Mouse (Mus musculus) cerebellum, adult 2 months (tissue): ENCODE data around the gene Prmt7. TPM values are rescaled to one million over a fixed set of nuclear protein-coding genes. Genes with fewer than 3 reads are reported as not detected.

Source experiments
- DNase-seq, 2 experiments: peaks; one replicate each; pipeline ENCODE4 v3.0.0; 2021
- H3K27ac ChIP-seq: fragments of 200-500 bp; 2 replicates; pipeline ENCODE4 v1.5.1; 2012; ENCODE audit warnings: low read length, control low read depth, inconsistent platforms; ENCODE audit not compliant: insufficient read depth
- H3K27me3 ChIP-seq: fragments of 200-500 bp; 2 replicates; pipeline ENCODE4 v1.6.1; 2012; ENCODE audit warnings: inconsistent platforms, mild to moderate bottlenecking, low read length, moderate library complexity; ENCODE audit not compliant: control insufficient read depth, insufficient read depth
- H3K4me1 ChIP-seq: fragments of 200-500 bp; 2 replicates; pipeline ENCODE4 v1.6.1; 2011; ENCODE audit warnings: low read length; ENCODE audit not compliant: control insufficient read depth, insufficient read depth
- H3K4me3 ChIP-seq: fragments of 200-500 bp; replicated peaks from 2 replicates; pipeline ENCODE3; 2011; ENCODE audit warnings: mild to moderate bottlenecking, low read depth, low read length, control low read depth; ENCODE audit not compliant: insufficient read depth
- CTCF ChIP-seq: fragments of 200-500 bp; IDR thresholded peaks from 2 replicates; pipeline ENCODE4 v1.5.1; 2011; ENCODE audit warnings: low read depth, mild to moderate bottlenecking, control low read depth, low read length, moderate library complexity, borderline replicate concordance; ENCODE audit not compliant: insufficient read depth
- POLR2A ChIP-seq: fragments of 200-500 bp; IDR thresholded peaks from 2 replicates; pipeline ENCODE4 v1.6.1; 2011; ENCODE audit warnings: low read length, control low read depth, borderline replicate concordance; ENCODE audit not compliant: insufficient read depth
- WGBS: fragments of 180-500 bp; shearing (Covaris S2); methylation state at CpG from one replicate; pipeline ENCODE4 v1.1.7; 2018; 5-methylcytosine and 5-hydroxymethylcytosine counted together
- polyA plus RNA-seq: library from polyadenylated mRNA; depleted of rRNA; stranded (reverse); fragments of >200 nt; gene quantifications from 2 replicates; pipeline ENCODE4 v1.2.3, GENCODE M21; 2012

Gene Prmt7
- polyA plus RNA-seq, 1 experiment, result 36.1 TPM

GRCm38 (mm10) chr8:106176891-106177290, 33.8 kb upstream of the Prmt7 start:
- H3K4me3 ChIP-seq, result no peak overlapping the region
- no peaks in the 10 kb centered on the region for H3K27me3 ChIP-seq
- TF ChIP-seq POLR2A (no peak), CTCF (no peak)
- H3K4me1 ChIP-seq, result no peaks in the 10 kb centered on the region
- DNase-seq, result no peak
- no peak overlapping the region for H3K27ac ChIP-seq
- 17% methylated on average over 1 of the region's 1 CpGs for WGBS

- WGBS, result 98% methylated on average over 1 of the region's 1 CpGs
- no peak for DNase-seq
- H3K4me3 ChIP-seq, result no peak overlapping the region
- no peaks in the 10 kb centered on the region for H3K4me1 ChIP-seq
- H3K27ac ChIP-seq, result no peak overlapping the region
- no peak for TF ChIP-seq POLR2A
- TF ChIP-seq CTCF, result no peak
- no peaks in the 10 kb centered on the region for H3K27me3 ChIP-seq
Measured at GRCm38 (mm10) chr8:106177594-106177993, 33.1 kb upstream of the Prmt7 start.

GRCm38 (mm10) chr8:106178428-106178827, 32.3 kb upstream of the Prmt7 start:
- no peak for DNase-seq
- WGBS, result 83% methylated on average over 2 of the region's 2 CpGs
- Histone ChIP-seq H3K27ac (no peak overlapping the region), H3K4me3 (no peak overlapping the region), H3K4me1 (no peaks in the 10 kb centered on the region), H3K27me3 (no peaks in the 10 kb centered on the region)
- TF ChIP-seq POLR2A (no peak), CTCF (no peak)

GRCm38 (mm10) chr8:106185628-106186270, 25.0 kb upstream of the Prmt7 start:
- no peak overlapping the region for H3K27ac ChIP-seq
- WGBS, result 15% methylated on average over 8 of the region's 8 CpGs
- H3K27me3 ChIP-seq, result no peaks in the 10 kb centered on the region
- no peak overlapping the region for H3K4me3 ChIP-seq
- TF ChIP-seq POLR2A (no peak), CTCF (no peak)
- peaks cover 6% of the 10 kb centered on the region for H3K4me1 ChIP-seq
- peak; percentile 33 to 47 for DNase-seq

GRCm38 (mm10) chr8:106186394-106186793, 24.3 kb upstream of the Prmt7 start:
- H3K4me1 ChIP-seq, result peaks cover 6% of the 10 kb centered on the region
- H3K27me3 ChIP-seq, result no peaks in the 10 kb centered on the region
- TF ChIP-seq CTCF, result no peak
- no peak for TF ChIP-seq POLR2A
- 91% methylated on average over 3 of the region's 3 CpGs for WGBS
- no peak overlapping the region for H3K4me3 ChIP-seq
- no peak for DNase-seq
- H3K27ac ChIP-seq, result no peak overlapping the region

- 94% methylated on average over 4 of the region's 4 CpGs for WGBS
- TF ChIP-seq CTCF (no peak), POLR2A (no peak)
- Histone ChIP-seq H3K4me1 (peaks cover 6% of the 10 kb centered on the region), H3K27ac (no peak overlapping the region), H3K27me3 (no peaks in the 10 kb centered on the region), H3K4me3 (no peak overlapping the region)
- no peak for DNase-seq
Measured at GRCm38 (mm10) chr8:106189162-106189561, 21.6 kb upstream of the Prmt7 start.

GRCm38 (mm10) chr8:106191639-106192038, 19.1 kb upstream of the Prmt7 start:
- Histone ChIP-seq H3K27me3 (no peaks in the 10 kb centered on the region), H3K27ac (no peak overlapping the region), H3K4me1 (no peaks in the 10 kb centered on the region), H3K4me3 (no peak overlapping the region)
- no peak for TF ChIP-seq CTCF
- TF ChIP-seq POLR2A, result no peak
- DNase-seq, result no peak
- 91% methylated on average over 5 of the region's 5 CpGs for WGBS

- no peaks in the 10 kb centered on the region for H3K27me3 ChIP-seq
- no peak overlapping the region for H3K4me3 ChIP-seq
- no peak for DNase-seq
- no peak overlapping the region for H3K27ac ChIP-seq
- WGBS, result 94% methylated on average over 6 of the region's 6 CpGs
- no peak for TF ChIP-seq POLR2A
- TF ChIP-seq CTCF, result no peak
- no peaks in the 10 kb centered on the region for H3K4me1 ChIP-seq
Measured at GRCm38 (mm10) chr8:106193162-106193561, 17.6 kb upstream of the Prmt7 start.

GRCm38 (mm10) chr8:106194062-106194461, 16.7 kb upstream of the Prmt7 start:
- no peak for TF ChIP-seq CTCF
- no peak for TF ChIP-seq POLR2A
- no peaks in the 10 kb centered on the region for H3K27me3 ChIP-seq
- no peak overlapping the region for H3K27ac ChIP-seq
- no peaks in the 10 kb centered on the region for H3K4me1 ChIP-seq
- WGBS, result 90% methylated on average over 5 of the region's 5 CpGs
- H3K4me3 ChIP-seq, result no peak overlapping the region
- DNase-seq, result no peak
